Mouse (Mus musculus) right cerebral cortex, postnatal 4 days (tissue): Measurements from ENCODE around the gene Sytl5.

Experiments used
- DNase-seq: peaks from one replicate; pipeline ENCODE4 v3.0.0-alpha.2; 2022

Sytl5 gene

GRCm38 (mm10) chrX:9885322-9885721, at the start of gene Sytl5:
Sytl5 (plus strand) TSS chrX:9885622.
- DNase-seq: no peak

GRCm38 (mm10) chrX:9846628-9847027, 38.8 kb upstream of the Sytl5 start, which contains the start of gene Hypm:
Hypm (plus strand) TSS chrX:9846928.
- no peak for DNase-seq

DNA sequence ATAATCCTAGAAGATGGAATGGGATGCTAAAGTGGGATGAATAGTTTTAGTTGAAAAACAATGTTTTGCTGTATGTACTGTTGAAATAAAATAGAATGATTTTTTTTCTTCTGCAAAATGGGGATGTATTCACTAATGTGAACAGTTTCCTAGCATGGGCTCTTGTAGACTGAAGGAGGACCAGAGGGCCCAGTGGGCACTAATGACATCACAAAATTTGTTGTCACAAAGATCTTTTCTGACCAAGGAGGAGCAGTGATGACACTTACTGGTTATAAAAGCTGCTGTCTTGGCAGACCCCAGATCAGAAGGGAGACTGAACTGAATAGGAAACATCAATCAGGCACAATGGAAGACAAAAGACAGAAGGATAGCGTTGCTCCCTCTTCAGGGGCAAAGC, 36.0 kb upstream of the Sytl5 start, which contains the start of gene H2al3:
Gene H2al3 (plus strand): TSS at position 301 of the 400 bp plus-strand sequence.
- no peak for DNase-seq

DNA sequence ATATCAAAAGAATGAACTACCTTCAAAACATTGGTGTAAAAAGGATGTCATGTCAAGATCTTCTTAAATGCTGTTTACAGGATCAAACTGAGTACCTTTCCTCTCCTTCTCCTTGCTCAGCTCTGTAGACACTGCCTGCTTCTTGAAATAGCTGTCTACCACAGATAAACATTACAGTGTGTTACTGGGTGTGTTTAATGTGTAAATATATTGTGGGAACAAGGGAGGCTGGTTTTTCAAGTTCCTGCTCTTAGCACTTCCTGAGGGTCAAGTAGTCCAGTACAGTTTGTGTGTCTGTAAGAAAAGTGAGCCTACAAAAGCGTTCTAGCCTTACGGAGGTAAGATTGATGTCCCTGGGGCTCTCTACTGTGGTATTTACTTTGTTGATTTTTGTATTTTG, 23.6 kb upstream of the Sytl5 start:
- DNase-seq: no peak

GRCm38 (mm10) chrX:9875519-9875918, 9.9 kb upstream of the Sytl5 start:
- DNase-seq: no peak

DNA sequence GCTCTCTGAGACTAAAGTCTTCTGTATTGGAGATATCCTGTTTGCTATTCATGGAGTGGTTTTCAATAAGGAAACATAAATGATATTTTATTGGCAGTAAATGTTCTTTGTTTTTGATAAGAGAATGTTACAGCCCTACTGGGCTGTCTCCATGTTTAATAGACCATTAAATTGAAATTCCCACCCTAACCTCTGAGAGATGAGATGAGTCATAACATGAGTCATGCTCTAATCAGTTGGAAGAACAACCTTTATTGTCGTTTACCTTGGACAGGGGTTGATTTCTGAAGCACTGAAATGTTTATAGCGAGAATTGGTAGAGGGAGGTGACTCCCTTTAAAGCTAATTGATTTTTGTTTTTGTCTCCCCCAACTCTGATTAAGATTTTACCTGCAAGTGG, 24.1 kb downstream of the Sytl5 start:
- no peak for DNase-seq

DNA sequence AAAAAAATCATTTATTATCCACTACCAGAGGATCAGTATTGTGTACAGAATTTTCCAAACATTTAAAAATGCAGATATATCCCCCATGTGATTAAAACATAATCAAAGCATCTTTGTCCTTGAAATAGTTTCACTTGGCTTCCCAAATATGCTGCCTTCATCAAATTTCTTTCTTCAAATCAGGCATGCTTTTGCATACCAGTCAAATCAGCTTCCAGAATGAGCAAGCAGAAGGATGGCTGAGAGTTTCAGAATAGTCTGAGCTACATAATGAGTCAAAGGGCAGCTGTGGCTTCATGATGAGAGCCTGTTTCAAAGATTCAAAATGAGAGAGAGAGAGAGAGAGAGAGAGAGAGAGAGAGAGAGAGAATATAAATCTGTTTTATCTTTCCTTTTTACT, 48.4 kb downstream of the Sytl5 start:
- no peak for DNase-seq

DNA sequence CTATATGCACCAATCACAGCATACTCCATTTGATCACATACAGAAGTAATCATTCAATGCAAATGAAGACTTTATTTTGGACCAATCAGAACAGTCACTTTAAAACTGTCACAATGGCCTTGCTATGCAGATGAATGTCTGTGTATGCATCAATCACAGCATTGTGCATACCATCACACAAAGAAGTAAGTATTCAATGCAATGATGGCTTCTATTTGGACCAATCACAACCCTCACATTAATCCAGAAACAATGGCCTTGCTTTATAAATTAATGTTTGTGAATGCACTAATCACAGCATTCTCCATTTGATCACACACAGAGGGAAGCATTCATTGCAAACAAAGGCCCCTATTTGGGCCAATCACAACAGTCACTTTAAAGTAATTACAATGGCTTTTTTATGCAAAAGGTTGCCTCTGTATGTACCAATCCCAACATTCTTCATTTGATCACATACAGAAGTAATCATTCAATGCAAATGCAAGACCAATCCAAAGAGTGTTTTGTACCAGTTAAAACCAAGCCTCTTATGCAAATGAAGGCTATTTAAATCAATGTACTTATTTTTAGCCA, 98.8 kb downstream of the Sytl5 start:
- no peak for DNase-seq

GRCm38 (mm10) chrX:10000718-10001117, 115.3 kb downstream of the Sytl5 start:
- DNase-seq: no peak

DNA sequence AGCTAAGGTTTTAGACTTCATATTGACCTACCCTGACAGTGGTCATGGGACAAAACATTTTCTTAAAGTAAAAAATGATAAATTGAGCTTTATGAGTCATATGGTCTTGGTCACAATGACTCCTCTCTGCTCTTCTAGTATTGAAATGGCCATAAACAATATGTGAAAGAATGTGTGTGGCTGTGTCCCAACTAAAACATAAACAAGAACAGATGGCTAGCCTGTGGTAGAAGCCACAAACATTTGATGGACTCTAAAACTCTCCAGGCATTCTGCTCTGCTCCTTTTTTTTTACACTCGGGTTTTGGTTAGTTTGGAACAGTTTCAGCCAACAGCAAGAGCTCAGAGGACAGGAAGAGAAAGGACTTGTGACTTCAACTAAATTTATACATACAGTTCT, 120.5 kb downstream of the Sytl5 start:
- DNase-seq: no peak

GRCm38 (mm10) chrX:10007675-10008270, 122.4 kb downstream of the Sytl5 start:
- DNase-seq: no peak

- no peak for DNase-seq
Measured at GRCm38 (mm10) chrX:10010202-10010601, 124.8 kb downstream of the Sytl5 start.

DNA sequence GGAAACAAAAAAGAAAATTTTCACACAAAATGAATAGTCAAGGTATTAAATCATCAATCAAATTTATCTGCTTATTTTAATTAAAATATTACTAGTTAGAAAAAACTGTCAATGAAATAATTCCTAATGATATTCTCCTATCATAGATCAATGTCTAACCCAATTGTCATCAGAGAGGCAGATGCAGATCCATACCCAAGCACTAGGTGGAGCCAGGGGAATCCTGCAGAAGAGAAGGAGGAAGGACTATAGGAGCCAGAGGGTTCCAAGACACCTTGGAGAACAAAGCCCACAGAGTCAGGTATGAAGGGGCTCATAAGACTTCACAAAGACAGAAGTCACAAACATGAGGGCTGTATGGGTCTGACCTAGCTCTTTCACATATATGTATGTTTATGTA, 149.2 kb downstream of the Sytl5 start:
- no peak for DNase-seq
